Mouse (Mus musculus) monocyte, adult 2 months (primary cell): ENCODE measurements around the gene Fam169b.
"Not testable (repeated sequence)": the region's sequence is repeated elsewhere in the genome, so short reads cannot be mapped to it uniquely, and the experiment has no call there.

Source experiments
- DNase-seq, 2 experiments: peaks; one replicate each; pipeline ENCODE4 v3.0.0; 2022; ENCODE audit warnings: low spot score in 2 of 2, low read depth in 1 of 2

Gene Fam169b

GRCm38 (mm10) chr7:68264028-68264453 lies 9.6 kb upstream of the Fam169b start, which contains the start of gene Pgpep1l:
Gene Pgpep1l, minus strand, starts transcription at chr7:68264233.
- DNase-seq: no peak

DNA sequence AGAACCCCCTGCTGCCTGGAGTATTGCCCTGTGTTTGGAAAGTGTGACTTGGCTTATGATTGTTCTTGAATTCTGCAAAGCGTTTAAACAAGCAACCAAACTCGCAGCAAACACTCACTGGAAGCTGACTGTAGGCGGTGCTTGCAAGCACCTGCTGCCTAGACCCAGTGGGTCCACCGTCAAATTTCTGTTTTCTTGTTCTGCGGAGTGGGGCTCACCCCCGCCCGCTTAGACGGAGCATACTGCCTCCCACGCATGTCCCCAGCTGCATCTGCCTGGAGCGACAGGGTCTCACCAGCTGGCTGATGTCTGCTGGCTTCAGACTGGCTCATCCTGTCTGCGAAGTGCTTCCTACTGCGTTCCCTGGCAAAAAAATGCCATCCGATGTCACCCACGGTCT lies 9.1 kb upstream of the Fam169b start:
- DNase-seq: no peak

GRCm38 (mm10) chr7:68265391-68265790 lies 8.2 kb upstream of the Fam169b start:
- DNase-seq: no peak

DNA sequence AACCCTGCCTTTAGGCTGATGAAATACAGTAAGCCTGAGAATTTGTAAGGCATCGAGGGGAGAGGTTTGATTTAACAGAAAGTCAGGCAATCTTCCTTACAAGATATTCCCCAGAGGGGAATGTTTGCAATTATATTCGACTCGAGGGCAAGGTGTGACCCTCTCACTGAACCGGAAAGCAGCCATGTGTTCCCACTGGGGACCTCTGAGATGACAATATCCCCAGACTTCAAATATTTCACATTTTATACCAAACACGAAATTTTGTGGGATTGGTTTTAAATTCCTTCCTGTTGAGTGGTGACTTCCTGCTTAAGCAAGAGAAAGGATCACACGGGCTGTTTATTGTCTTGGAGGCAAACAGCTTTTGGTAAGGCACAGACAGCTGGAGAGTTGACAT lies 6.9 kb upstream of the Fam169b start:
- no peak for DNase-seq

GRCm38 (mm10) chr7:68270551-68270950 lies 3.1 kb upstream of the Fam169b start:
- DNase-seq: no peak

DNA sequence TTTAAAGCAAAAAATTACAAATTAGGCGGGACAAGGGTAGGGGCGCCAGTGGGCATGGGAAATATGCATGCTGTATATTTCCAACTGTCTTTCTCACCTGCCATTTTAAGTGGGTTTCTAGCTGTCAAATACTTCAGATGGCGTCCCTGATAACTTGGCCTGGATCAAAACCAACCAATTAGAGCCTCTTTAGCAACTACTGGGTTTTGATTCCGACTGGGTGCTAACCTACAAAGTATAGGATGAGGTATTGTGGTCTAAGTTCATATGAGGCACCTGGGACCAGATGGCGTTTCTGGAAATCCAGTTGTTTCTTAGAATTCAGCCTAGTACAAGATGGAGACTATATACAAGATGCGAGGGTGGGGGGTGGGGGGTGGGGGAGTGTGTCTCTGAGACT lies 1.8 kb upstream of the Fam169b start:
- DNase-seq: no peak

GRCm38 (mm10) chr7:68272607-68273006 lies 1.0 kb upstream of the Fam169b start:
- DNase-seq: no peak

- DNase-seq: no peak
These were observed 579 bp downstream of the Fam169b start for GRCm38 (mm10) chr7:68274218-68274617.

- no peak for DNase-seq
These were observed 1.3 kb downstream of the Fam169b start for GRCm38 (mm10) chr7:68274951-68275350.

DNA sequence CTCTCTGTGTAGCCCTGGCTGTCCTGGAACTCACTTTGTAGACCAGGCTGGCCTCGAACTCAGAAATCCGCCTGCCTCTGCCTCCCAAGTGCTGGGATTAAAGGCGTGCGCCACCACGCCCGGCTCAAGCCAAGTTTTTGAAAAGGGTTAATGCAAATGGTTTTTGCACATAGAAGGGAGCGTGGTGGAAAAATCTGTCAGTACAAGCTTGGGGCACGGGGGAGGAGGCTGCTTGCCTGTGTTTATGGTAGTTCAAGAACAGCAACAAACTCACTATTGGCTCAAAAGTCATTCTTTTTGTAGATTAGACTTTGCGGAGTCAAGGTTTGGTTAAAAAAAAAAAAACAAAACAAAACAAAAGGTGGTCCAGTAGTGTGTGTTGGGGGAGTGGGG lies 1.8 kb downstream of the Fam169b start:
- not testable (repeated sequence) for DNase-seq

- DNase-seq: no peak
These were observed 2.4 kb downstream of the Fam169b start for GRCm38 (mm10) chr7:68275838-68276731.

GRCm38 (mm10) chr7:68277054-68277896 lies 3.6 kb downstream of the Fam169b start:
- no peak for DNase-seq

DNA sequence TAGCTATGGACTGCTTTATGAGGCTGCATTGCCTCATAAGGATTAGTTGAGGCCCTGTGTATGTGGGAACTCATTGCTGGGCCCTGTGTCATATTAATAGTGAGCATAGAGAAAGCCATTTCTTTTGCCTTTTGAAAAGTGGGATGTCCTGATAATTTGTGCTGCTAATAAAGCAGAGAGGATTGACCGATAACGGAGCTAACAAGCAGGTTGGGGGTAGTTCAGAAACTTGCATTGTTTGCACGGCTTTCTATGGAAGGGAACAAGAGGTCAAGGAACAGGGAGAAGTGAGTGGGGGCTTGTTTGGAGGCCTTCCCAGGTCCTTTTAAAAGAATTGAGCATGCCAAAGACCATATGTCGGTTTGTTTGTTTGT lies 4.2 kb downstream of the Fam169b start:
- DNase-seq: no peak

DNA sequence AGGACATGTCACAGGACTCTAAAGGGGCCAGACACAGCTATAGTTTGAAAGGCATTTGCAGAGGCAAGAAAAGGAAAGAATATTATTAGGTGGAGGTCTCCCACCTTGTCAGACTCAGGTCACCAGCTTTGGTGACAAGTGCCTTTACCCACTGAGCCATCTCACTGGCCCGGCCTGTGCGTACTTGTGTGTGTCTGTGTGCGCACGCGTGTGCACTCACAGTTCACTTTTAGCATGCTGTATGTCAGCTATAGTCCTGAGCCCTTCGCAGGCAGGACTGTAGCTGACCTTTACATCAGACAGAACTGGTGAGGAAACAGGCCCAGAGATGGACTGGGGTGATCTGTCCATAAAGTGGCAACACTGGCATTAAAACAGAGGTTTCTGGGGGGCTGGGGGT lies 4.7 kb downstream of the Fam169b start:
- DNase-seq: no peak

DNA sequence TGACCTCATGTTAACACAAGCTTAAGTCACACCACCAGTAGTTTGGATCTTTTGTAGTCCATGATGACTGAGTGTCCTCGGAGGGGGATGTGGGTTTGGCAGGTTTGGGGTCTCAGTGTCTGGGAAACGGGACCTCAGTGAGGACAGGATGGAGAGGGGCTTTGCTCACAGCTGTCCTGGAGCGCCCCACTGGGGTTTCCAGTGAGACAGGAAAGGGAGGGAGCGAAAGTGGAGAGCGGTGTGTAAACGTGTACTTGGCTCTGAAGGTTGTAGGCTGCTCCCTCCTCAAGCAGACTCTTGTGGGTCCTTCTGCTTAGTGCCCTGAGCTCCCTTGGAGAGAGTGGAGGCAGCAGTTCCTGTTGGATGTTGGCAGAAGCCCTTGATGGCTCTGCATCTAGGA lies 5.3 kb downstream of the Fam169b start:
- no peak for DNase-seq

- no peak for DNase-seq
These were observed 5.8 kb downstream of the Fam169b start for GRCm38 (mm10) chr7:68279481-68279880.

- DNase-seq: no peak
These were observed 6.8 kb downstream of the Fam169b start for GRCm38 (mm10) chr7:68280352-68280869.

- no peak for DNase-seq
These were observed 7.7 kb downstream of the Fam169b start for GRCm38 (mm10) chr7:68281341-68281740.

- no peak for DNase-seq
These were observed 8.9 kb downstream of the Fam169b start for GRCm38 (mm10) chr7:68282304-68283132.

DNA sequence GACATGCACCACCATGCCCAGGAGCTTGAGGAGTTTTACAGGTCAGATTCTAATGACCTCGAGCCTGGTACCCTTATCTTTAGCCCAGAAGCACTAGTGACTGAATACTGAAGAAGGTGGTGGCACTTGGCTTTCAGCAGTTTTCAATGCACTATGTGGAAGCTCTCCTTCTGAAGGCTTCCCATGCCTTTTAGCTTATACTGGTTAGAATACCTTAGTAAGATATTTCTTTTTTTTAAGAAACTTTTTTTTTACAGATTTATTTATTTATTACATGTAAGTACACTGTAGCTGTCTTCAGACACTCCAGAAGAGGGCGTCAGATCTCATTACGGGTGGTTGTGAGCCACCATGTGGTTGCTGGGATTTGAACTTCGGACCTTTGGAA lies 9.5 kb downstream of the Fam169b start:
- DNase-seq: not testable (repeated sequence)

DNA sequence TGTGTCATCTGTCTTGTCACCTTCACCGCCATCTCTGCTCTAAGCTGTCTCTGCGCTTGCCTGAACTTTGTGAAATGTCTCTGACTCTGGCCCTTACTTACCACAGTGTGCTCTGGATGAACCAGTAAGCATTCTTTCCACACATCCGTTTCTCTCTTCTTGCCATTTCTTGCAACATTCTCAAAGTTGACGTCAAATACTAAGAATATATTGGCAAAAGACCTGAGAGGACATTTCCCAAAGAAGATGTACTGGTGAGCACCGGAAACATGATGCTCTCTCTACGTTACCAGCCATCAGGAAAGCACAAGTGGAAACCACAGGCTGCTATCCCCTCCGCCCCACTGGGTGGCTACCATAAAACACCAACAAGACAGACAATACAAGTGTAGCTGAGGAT lies 10.1 kb downstream of the Fam169b start:
- no peak for DNase-seq
